Mouse (Mus musculus) adrenal gland (tissue): ENCODE measurements around the gene Mutyh.
"Not testable (repeated sequence)": the region's sequence is repeated elsewhere in the genome, so short reads cannot be mapped to it uniquely, and the experiment has no call there.

Experiments
- intact Hi-C: fragments of 180-260 bp; cut with DNase I; formaldehyde crosslinking; loops from one replicate; pipeline ENCODE4 v1.15.1; 2025

Gene Mutyh

DNA sequence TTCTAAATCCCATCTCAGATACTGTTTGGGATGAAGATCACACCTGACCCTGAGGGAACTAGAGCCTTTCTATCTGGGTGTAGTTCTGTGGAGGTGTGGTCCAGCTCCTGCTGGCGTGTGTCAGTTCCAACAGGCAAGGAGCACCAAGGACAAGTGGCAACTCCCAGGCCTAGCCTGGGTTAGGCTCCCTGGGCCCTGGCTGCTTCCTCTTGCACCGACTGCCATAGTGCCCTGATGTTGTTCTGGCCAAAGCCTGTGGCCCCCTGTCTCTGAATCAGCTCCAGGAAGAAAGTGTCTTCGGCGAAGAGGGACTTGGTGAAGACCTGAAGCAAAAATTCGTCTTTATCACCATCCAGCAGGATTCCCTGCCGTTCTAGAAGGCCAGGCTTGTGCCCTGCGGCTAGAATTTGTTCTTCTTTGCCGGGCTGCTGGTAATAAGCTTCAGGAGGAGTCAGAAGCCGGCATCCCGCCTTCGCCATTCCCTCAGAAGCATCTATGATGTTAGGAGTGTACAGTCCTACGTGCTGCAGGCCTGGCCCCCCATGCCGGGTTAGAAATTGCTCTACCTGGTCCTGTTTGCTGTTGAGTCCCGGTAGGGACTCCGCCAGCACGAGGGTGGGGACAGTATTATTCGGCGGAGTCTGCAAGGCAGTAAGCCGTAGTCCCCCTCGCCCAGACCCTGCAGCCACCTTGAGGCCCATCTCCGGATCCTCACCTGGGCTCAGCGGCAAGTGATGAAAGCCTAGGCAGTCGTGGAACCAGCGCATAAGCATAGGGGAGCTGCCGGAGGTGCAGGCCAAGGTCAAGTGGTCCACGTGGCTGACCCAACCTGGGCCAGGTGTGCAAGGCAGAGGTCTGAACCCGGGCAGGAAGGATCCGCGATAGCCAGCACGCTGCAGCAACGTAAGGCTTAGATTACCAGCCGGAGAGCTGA lies 12.7 kb downstream of the Mutyh start:
- intact Hi-C loops, result no loop called here

DNA sequence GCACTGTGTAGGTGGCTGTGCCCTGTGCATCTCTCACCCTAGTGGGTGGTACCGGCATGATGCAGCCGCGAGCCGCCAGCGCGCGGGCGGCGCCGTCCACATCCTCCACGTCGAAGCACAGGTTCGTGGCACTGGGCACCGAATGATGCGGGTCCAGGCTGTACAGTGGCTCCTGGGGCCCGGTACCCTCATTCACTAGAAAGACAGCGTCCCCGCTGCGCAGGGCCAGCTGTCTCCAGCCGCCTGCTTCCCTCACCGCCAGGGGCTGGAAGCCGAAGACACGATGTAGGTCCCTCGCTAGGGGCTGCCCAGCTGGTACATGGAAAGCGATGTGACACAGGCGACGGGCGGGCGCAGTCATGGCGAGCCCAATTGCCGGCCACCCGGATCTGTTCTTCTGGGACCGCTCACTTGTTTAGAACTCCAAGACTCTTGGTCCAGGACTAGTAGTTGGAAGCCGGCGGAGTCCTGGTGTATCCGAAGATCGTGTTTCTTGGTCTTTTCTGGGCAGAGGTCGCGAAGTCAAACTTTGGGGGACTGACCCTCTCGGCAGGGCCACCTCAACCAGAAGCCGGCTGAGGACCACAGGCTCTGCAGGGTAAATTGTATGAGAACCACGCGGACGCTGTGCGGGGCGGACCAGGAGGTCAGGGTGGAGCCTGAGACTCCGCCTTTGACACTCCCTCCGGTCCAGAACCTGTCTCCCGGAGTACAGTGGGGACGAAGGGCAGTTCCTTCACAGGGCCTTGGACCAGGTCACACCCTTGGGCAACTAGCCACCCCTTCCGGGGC lies 13.6 kb downstream of the Mutyh start:
- intact Hi-C loops, result no loop called here

DNA sequence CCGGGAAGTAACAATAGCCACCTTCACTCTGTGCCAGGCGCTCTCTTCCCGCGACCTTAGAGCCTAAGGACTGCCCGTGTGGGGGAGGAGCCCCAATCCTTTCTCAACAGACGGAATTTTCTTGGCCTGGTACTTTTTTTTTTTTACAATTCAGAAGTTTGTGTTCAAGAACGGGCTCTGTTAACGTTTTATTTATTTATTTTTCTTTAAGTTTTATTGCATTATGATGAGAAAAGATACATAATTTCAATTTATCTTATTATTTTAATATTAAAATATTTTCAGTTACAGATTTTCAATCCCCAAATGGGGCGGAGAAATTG lies 14.1 kb downstream of the Mutyh start, which contains the start of gene Hpdl:
TSS of gene Hpdl (minus strand) at position 14 of the 323 bp plus-strand sequence.
- intact Hi-C loops, result no loop called here

- intact Hi-C loops, result loop anchor here (5.0 kb wide), 1 partner anchor 318 kb away; no protein-coding TSS in a partner anchor
Measured at GRCm38 (mm10) chr4:116824541-116825004, 17.1 kb downstream of the Mutyh start.

DNA sequence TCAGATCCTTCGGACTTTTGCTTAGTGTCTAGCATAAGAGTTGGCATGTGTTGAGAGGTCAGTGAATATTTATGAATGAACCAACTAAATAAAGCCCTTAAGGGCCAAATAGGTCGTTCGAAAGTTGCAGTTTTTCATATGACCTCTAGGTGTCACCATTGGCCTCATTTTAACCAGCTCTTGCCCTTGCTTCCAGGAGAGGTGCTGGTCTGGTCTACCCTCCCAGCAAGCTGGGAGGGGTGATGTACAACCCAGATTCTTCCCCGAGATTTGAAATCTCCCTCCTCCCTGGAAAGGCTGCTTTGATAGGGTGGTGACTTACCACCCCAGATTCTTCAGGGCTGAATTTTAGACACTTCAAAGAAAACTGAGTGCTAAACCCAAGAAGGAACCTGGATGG lies 20.3 kb downstream of the Mutyh start:
- intact Hi-C loops, result loop anchor here (2.0 to 5.0 kb wide), 2 partner anchors 163 to 314 kb away; no protein-coding TSS in a partner anchor

- intact Hi-C loops, result loop anchor here (2.0 to 5.0 kb wide), 2 partner anchors 161 to 313 kb away; no protein-coding TSS in a partner anchor
Measured at GRCm38 (mm10) chr4:116829364-116830069, 22.0 kb downstream of the Mutyh start.

DNA sequence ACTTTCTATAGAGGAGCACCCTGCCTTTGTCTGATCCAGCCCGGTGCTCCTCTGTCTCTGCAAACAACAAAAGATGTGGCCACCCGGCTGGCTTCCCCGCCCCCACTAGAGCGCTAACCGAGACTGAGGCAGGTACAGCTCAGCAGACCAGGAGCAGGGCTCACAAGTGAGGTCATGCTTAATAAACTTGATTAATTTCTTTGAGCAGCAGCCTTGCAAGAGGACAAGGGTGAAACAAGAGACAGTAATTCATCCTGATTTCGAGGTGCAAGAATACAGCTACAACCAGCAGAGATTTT lies 22.5 kb downstream of the Mutyh start:
- intact Hi-C loops, result no loop called here

- intact Hi-C loops, result no loop called here
Measured at GRCm38 (mm10) chr4:116838999-116839398, 31.5 kb downstream of the Mutyh start.

DNA sequence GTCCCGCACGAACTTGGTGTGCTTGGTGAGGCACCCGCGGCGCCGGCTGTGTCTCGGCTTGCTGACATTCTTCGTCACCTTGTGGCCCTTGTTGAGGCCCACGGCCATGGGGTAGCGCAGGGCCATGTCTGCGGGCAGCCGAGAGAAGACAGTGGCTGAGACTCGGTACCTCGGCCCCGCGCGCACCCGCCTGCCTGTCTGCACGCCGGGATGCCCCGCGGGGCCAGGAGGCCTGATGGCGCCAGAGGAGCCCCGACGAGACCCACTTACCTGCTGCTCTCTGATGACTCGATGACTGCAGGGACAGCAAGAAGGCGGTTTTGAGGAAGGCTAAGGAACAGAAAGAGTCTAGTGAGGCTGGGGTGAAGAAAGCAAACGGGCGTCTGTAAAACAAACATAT lies 32.6 kb downstream of the Mutyh start:
- intact Hi-C loops, result not testable (repeated sequence)

GRCm38 (mm10) chr4:116840841-116841240 lies 33.3 kb downstream of the Mutyh start:
- intact Hi-C loops, result no loop called here

DNA sequence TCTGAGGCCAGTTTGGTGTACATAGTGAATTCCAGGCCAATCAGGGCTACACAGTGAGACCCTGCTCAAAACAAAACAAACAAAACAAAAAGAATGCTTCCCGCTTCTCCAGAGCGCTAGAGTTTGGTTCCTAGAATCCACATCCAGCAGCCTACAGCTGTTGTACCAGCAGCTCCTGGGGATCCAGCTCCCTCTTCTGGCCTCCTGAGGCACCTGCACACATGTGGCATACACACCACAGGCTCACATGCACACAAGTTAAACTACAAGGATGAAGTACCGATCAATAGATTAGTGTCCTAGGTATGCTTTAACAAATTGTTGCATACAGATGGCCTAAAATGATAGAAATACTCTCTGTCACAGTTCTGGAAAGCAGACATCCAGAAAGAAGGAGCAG lies 36.8 kb downstream of the Mutyh start:
- intact Hi-C loops, result no loop called here

DNA sequence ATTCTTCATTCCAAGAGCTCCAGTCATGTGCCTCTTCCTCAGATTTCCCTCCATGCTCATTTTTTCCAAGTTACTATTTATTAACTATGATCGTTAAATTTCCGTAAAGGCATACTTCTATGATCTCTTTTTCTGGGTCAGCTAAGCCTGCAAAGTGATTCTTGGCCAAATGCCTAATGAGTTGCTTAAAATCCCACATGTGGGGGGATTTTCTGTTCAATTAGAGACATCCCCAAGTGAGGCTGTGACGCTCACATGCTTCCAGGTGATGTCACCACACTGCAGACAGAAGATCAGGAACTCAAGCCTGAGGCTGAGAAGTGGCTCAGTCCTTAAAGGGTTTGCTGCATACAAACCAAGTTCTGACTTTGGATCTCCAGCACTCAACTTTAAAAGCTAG lies 42.4 kb downstream of the Mutyh start:
- intact Hi-C loops, result no loop called here

- intact Hi-C loops, result no loop called here
Measured at GRCm38 (mm10) chr4:116854286-116854685, 46.8 kb downstream of the Mutyh start.

- intact Hi-C loops, result no loop called here
Measured at GRCm38 (mm10) chr4:116857203-116857602, 49.7 kb downstream of the Mutyh start.

GRCm38 (mm10) chr4:116859711-116860110 lies 52.2 kb downstream of the Mutyh start:
- intact Hi-C loops, result no loop called here

- intact Hi-C loops, result no loop called here
Measured at GRCm38 (mm10) chr4:116862023-116862422, 54.5 kb downstream of the Mutyh start.
